ENCODE assay signal across 22 mouse cellular contexts in genomic region chr8:111250111-111250510, GRCm38 (mm10).
"Had no signal": no experiment of that assay in that cellular context is flagged by ENCODE, and none has a peak within 500 bp of the region (broad histone marks: within the 10 kb centered on the region; RNA-seq: fewer than 3 reads in every experiment).

No protein-coding gene starts in this region.

- H3K36me3 ChIP-seq: hindbrain, embryonic 13.5 days; hindbrain, embryonic 15.5 days; limb, embryonic 15.5 days; liver, embryonic 12.5 days had no signal

- ATAC-seq: forebrain, postnatal 0 days; hindbrain, postnatal 0 days; intestine, embryonic 16.5 days; liver, embryonic 12.5 days had no signal

- H3K9ac ChIP-seq: forebrain, postnatal 0 days; heart, embryonic 13.5 days; heart, embryonic 15.5 days; hindbrain, embryonic 13.5 days; hindbrain, embryonic 15.5 days; limb, embryonic 13.5 days; limb, embryonic 15.5 days; liver, embryonic 12.5 days; liver, embryonic 14.5 days had no signal

- DNase-seq: forebrain, postnatal 0 days; gastrocnemius, postnatal 14 days; gastrocnemius, postnatal 36 days; heart, adult 11 months; heart, adult 2 months; heart, postnatal 14 days; heart, postnatal 36 days; kidney, postnatal 10 days; layer of hippocampus, adult 9-11 months; layer of hippocampus, postnatal 36 days; left cerebral cortex, postnatal 4 days had no signal

- H3K27me3 ChIP-seq: heart, embryonic 13.5 days; heart, embryonic 15.5 days; hindbrain, embryonic 13.5 days; hindbrain, embryonic 15.5 days; limb, embryonic 13.5 days; limb, embryonic 15.5 days; liver, embryonic 12.5 days had no signal

- H3K9me3 ChIP-seq: heart, embryonic 13.5 days; heart, embryonic 15.5 days; hindbrain, embryonic 13.5 days; hindbrain, embryonic 15.5 days; limb, embryonic 13.5 days; limb, embryonic 15.5 days; liver, embryonic 12.5 days had no signal

- H3K4me2 ChIP-seq: heart, embryonic 11.5 days; heart, embryonic 13.5 days; heart, embryonic 15.5 days; hindbrain, embryonic 13.5 days; hindbrain, embryonic 15.5 days; limb, embryonic 13.5 days; limb, embryonic 15.5 days; liver, embryonic 12.5 days had no signal

- H3K4me1 ChIP-seq: hindbrain, embryonic 13.5 days; hindbrain, embryonic 15.5 days; limb, embryonic 13.5 days; limb, embryonic 15.5 days had no signal

- H3K4me3 ChIP-seq: heart, adult 2 months; heart, embryonic 13.5 days; heart, embryonic 15.5 days; hindbrain, embryonic 13.5 days; hindbrain, embryonic 15.5 days; limb, embryonic 13.5 days; limb, embryonic 15.5 days; liver, embryonic 12.5 days had no signal

- H3K27ac ChIP-seq: heart, adult 2 months; heart, embryonic 13.5 days; heart, embryonic 15.5 days; hindbrain, embryonic 13.5 days; hindbrain, embryonic 15.5 days; hindbrain, postnatal 0 days; limb, embryonic 13.5 days; limb, embryonic 15.5 days; liver, embryonic 12.5 days; liver, embryonic 14.5 days had no signal
